Mouse (Mus musculus): Measurements from ENCODE around the gene Rin2. TPM values are rescaled to one million over a fixed set of nuclear protein-coding genes. Genes with fewer than 3 reads are reported as not detected.

The Rin2 gene
- polyA plus RNA-seq (2012; rRNA removed; ENCODE audit: low replicate concordance), result 22.9 and 24.7 TPM in 2 replicates

DNA sequence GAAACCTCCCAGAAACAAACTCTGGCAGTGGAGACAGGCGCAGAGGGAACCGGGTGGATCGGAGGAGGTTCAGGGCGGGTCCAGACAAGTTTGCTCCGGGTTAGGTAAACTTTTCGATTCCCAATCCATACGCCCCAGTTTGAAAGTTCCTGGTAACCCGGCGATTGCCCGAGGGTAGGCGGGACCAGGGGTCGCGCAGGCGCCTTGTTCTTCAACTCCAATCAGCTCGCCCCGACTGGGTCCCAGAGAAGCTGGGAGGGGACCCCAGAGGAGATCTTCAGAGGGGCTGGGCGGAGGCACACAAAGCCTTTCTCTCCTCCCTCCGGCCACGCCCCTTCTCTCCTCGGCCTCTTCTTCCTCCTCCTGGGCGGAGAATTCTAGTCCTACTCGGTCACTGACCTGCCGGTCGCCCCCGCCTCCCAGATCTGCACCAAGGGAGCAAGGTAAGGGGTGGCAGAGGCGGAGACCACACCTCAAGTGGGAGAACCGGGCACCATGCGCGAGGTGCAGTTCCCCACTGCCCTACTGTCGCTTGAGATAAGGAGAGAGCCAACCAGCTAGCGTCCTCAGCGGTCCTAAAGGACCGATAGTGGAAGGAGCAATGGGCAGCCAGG is at the start of gene Rin2:
Gene Rin2 (plus strand): TSS at position 74 of the 614 bp plus-strand sequence.

DNA sequence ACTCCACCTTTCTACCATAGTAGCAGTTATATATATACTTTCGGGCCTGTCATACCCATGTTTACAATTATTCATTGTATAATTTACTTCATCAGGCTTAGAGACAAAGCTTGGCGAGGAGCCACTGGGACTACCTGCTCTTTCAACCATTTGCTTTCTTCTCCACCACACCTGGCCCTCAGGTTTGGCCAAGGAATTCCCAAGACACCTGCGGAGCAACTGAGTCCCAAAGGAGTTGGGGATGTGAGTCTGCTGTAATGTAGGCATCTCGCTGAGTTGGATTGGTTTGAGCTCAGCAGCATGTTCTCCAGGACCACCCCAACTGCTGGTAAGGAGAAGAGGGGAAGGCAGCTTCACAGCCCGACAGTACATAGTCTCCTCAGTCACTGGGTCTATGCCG is 226.8 kb downstream of the Rin2 start, which contains the start of gene Naa20:
Gene Naa20 (plus strand): TSS at position 239 of the 400 bp plus-strand sequence.

DNA sequence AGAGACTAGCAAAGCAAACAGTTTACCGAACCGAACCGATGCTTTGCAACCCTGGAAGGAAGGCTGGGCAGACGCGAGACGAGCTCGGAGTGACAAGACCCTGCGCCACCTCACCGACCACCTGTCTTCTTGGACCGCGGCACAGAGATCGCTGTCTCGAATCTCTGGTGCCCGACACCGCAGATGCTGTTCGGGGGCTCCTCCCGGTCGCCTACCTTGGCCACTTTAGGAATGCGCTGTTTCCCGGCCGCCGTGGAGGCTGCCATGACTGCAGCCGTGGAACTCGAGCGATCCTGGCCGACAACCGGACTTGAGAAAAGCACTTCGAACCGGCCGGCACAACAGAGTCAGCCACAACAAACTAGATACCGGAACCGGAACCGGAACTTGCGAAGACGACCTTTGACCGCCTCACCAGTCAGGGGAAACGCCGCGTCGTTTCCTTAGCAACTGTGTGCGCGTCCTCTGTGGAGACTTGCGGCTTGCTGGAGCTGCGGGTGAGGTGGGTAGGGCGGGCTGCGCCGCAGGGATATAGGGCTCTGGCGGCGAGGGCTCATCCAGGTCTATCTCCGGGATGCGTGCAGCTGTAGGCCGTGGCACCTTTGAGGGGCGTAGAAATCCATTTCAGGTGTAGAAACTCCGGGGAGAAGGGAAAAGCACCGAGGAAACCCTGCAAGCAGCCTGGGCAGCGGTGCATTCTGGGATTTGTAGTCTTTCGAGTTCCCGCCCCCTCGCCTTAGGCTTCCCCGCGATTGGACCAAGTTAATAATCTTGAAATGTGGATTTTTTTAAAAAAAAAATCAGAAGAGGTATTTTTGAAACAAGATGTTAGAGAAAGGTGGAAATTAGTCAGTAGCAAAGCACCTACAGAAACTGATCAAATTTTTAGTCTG is 259.6 kb downstream of the Rin2 start, which contains the start of the genes Cfap61 and Crnkl1:
Gene Cfap61 (plus strand): TSS at position 446 of the 893 bp plus-strand sequence.
Gene Crnkl1 (minus strand): TSS at position 676 of the 893 bp plus-strand sequence.

Other genes starting within 250 kb of the Rin2 start
- 35.4 and 38.8 TPM in 2 replicates for gene Naa20, start 226.9 kb downstream of the Rin2 start, polyA plus RNA-seq (2012; rRNA removed; ENCODE audit: low replicate concordance)

Measured in subcutaneous adipose tissue, adult 2 months (tissue).